Mouse (Mus musculus) brain, adult 2 months (tissue): ENCODE results near the gene Rnf183.
A peak's percentile ranks its signal among the peaks of the same experiment; 100 is the strongest.

Experiments
- DNase-seq: peaks from one replicate; pipeline ENCODE4 v3.0.0; 2011; ENCODE audit warnings: low read depth, low spot score

Rnf183 gene

GRCm38 (mm10) chr4:62430678-62431077, 4.4 kb downstream of the Rnf183 start:
- DNase-seq: no peak

DNA sequence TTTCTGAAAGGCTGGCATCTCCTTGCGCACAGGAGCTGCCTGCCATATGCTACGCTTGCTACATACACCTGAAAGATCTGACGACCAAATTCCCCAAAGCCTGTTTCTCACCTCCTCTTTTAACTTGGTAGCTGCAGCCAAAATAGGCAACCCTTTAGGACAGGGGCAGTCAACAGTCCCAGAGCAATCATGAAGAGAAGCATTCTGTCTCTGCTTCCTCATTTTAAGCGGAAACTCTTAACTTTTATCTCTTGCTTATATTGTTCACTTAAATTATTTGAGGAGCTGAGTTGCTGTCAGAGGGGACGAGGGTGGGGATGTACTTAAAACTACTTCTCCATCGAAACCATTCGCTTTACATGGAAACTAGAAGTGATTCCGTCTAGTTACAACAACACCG, 5.4 kb downstream of the Rnf183 start:
- no peak for DNase-seq

DNA sequence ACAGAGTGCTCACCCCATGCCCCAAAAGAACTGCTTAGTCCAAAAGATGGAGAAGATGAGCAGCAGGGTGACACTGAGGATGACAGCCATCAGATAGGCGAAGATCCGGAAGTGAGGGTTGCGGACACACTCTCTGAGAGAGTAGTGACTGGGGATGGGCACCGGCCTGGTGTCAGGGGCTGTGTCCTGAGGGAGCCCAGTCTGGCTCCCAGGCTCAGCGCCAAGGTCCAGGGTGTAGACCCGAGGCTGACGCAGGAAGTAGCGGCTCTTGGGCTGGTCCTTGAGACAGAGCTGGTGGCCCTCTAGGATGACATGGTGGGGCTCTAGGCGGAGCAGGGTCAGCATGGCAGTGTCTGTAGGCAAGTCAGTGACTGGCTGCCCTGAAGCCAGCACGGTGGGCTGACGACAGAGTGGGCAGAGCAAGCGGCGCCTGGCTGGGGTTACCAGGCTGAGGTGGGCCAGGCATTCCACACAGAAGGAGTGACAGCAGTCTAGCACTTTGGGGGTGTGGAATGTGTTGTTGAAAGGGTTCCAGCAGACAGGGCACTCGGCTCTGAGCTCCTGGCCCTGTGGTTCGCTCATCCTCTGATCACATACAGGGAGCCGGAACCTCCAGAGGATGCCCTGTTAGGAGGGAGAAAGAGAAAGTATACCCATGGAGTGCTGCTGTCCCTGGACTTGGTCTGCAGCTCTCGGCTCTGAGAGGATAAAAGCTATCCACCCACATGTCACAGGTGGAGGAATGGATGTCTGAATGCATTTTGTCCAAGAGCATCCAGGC, 6.9 kb downstream of the Rnf183 start:
- DNase-seq: no peak

GRCm38 (mm10) chr4:62425891-62426290, 9.2 kb downstream of the Rnf183 start:
- no peak for DNase-seq

- DNase-seq: peak; percentile 85
Measured at GRCm38 (mm10) chr4:62419091-62419490, 16.0 kb downstream of the Rnf183 start.

- DNase-seq: no peak
Measured at GRCm38 (mm10) chr4:62418448-62418847, 16.6 kb downstream of the Rnf183 start.

DNA sequence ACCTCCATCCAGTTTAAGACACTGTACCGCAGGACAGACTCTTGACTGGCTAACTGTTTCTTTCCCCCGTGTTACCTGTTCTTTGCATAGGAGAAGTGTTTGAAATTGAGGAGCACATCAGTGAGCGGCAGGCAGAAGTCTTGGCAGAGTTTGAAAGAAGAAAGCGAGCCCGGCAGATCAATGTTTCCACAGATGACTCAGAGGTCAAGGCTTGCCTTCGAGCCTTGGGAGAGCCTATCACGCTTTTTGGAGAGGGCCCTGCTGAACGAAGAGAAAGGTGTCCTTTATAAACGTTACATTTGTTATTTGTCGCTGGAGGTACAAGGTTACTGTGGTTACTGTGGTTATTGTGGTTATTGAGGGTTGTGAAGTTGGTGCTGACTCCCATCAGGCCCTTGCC, 23.4 kb downstream of the Rnf183 start:
- no peak for DNase-seq

DNA sequence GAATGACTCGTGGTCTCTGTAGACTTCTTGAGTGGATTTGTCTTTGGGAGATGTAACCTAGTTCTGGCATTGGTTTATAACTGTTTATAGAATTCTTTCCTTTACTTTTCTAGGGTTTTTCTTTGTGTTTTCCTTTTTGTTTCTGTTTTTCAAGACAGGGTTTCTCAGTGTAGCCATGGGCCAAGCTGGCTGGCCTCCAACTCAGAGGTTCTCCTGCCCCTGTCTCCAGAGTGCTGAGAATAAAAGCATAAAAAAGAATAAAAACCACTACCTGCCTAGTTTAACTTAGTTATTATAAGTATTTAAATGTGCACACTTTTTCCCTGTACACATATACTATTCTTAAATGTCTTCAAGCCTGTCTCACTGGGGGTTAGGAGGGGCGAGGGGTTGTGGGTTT, 24.7 kb downstream of the Rnf183 start:
- DNase-seq: no peak

GRCm38 (mm10) chr4:62409615-62410014, 25.4 kb downstream of the Rnf183 start:
- no peak for DNase-seq

DNA sequence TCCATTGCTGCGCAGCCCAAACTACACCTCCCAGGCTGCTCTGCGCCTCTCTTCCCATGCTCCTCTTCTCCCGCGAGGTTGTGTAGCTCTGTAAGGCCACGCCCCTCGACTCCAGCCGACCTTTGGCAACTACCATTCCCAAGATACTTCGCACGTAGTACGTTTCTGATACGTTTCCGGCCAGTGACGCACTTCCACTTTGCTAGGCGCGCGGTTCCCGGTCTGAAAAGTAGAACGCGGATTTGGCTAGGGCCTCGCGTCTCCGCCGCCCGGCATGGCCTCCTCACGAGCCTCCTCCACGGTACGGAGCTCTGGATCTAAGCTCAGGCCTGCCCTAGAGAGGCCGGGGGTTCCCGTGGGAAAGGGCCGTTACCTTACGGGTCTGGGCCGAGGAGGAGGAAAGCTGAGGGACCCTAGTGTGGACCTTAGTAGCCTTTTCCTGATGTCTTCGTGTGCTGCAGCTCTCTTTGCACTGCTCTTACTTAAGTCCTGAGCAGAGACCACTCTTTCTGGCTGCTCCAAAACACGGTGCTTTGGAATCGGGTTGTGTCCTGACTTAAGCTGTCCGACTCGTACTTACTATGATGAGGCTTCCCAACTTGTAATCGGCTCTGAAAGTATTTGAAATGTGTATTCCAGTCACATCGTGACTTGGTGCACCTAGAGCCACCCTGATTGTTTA, 26.3 kb downstream of the Rnf183 start, which contains the start of the genes Cdc26 and Prpf4:
TSS of gene Cdc26 (minus strand) at position 42 of the 682 bp plus-strand sequence.
TSS of gene Prpf4 (plus strand) at position 197 of the 682 bp plus-strand sequence.
- DNase-seq: peak; percentile 100

GRCm38 (mm10) chr4:62407730-62408582, 27.1 kb downstream of the Rnf183 start:
- peak; percentile 53 for DNase-seq

GRCm38 (mm10) chr4:62406133-62406532, 28.9 kb downstream of the Rnf183 start:
- DNase-seq: no peak

- DNase-seq: peak; percentile 72
Measured at GRCm38 (mm10) chr4:62398956-62399355, 36.1 kb downstream of the Rnf183 start.

GRCm38 (mm10) chr4:62397616-62398365, 37.3 kb downstream of the Rnf183 start:
- peak; percentile 43 for DNase-seq

DNA sequence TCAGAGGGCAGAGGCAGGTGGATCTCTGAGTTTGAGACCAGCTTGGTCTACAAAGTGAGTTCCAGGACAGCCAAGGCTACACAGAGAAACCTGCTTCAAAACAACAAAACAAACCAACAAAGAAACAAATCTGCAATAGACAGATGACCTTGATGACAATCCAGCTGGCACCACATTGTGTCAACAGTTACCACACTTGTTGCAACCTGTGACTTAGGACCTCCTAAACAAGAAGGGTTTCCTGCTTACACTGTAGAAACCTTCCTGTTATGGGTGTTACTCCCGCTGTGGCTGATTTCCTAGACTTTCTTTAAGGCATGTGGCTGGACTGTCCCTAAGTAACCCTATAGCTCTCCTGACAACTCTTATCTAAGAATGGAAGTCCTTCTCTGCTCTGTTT, 39.2 kb downstream of the Rnf183 start:
- DNase-seq: no peak

- DNase-seq: no peak
Measured at GRCm38 (mm10) chr4:62393459-62393858, 41.6 kb downstream of the Rnf183 start.

DNA sequence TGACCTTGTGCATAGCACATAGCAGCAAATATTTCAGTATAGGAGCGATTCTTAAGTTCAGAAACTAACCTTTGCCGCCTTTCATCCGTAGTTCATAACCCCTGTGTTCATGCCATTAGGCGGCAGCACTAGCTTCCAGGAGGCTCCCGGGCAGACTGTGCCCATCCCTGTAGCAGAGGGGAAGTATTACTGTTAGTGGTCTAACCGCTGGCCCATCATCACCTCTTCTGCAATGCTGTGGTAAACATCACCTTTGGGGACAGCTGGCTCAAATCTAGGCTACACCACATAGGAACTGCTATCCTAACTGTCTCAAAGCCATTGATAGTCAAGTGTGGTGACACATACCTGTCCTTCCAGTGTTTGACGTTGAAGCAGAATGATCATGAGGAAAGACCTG, 43.2 kb downstream of the Rnf183 start:
- no peak for DNase-seq

DNA sequence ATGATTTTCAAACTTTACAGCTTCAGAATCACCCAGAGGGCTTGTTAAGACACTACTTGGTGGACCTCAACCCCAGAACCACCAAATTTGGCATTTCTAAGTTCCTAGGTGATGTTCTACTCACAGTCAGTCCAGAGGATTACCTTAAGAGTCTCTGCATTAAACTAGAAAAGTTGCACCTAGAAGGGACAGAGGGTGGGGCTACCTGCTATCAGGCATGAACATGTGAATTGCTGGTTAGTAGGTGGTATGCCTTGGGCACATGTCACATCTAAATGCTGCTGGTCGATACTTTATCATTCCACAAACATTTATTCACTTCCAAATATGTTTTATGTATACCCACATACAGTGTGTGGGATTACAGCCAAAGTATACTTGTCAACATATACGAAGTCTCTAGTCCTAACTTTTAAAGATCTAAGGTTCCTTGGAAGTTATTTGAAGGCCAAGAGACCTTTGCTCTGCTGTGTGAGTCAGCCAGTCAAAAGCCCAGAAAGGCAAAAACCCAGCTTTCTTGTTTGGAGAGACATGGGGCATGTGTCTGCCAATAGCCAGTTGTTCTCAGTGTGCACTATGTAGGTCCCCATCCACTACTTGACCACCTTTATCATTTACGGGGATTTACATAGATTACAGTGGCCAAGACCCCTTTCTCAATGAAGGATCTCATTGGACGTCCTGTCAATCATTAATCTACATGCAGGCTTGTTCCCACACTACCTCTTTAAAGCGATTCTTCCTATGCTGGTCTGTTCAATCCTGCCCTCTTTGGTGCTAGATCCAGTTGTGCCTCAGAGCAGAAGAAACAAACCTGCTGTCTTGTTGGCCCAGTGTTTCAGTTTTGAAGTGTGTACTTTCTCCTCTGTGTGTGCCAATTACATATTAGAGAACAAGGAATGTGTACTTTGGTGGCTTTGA, 45.2 kb downstream of the Rnf183 start:
- no peak for DNase-seq

DNA sequence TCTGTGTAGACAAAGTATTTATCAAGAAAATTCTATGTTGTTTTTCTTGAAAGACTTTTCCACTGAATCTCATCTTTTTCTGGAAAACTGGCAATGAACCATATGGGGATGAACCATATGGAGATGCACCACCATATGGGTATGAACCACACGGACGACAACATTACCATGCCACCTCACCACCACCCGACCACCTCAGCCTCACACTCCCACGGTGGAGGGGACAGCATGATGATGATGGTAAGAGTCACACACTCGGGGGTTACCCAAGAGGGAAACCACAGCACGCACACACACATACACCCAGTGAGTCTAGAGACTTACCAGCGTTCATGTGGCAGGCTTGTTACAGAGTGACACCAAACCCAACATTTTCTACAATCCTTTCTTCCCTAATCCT, 49.6 kb downstream of the Rnf183 start:
- DNase-seq: peak; percentile 54

DNA sequence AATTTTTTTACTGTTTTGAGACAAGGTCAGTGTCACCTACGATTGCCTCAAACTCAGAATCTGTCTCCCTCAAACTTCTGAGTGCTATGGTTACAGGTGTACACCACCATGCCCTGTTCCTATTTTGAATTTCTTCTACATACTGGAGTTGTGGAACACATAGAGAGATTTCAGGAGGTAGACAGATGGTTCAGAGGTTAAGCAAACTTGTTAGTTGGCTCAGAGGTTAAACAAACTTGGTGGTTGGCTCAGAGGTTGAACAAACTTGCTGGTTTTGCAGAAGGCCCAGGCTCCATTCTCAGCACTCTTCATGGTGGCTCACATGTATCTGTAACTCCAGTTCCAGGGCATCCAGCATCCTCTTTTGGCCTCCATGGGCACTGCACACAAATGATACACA, 50.9 kb downstream of the Rnf183 start:
- DNase-seq: no peak
